Mouse (Mus musculus): ENCODE data around the gene Zfp37. TPM values are rescaled to one million over a fixed set of nuclear protein-coding genes. Genes with fewer than 3 reads are reported as not detected.

The Zfp37 gene
- total and polyA plus RNA-seq, 3 experiments = not detected

GRCm38 (mm10) chr4:62263133-62263844 is 32.4 kb upstream of the Zfp37 start:
- Histone ChIP-seq H3K36me3 (ENCODE audit: control insufficient read depth in 1 of 2, insufficient read depth in 2 of 2, low read length in 2 of 2) (no peaks in the 10 kb centered on the region), H3K9ac (ENCODE audit: control insufficient read depth, low read depth, low read length, poor library complexity, severe bottlenecking) (no peak overlapping the region), H3K27ac (ENCODE audit: control insufficient read depth, low read depth, low read length) (no peak overlapping the region), H3K27me3 (ENCODE audit: control insufficient read depth in 1 of 2, insufficient read depth in 2 of 2, low read length in 2 of 2) (no peaks in the 10 kb centered on the region), H3K79me2 (ENCODE audit: control insufficient read depth, insufficient read depth, low read length, poor library complexity) (no peaks in the 10 kb centered on the region), H3K9me3 (replicated peaks; ENCODE audit: insufficient read depth, low read length) (no peaks in the 10 kb centered on the region), H3K4me3 (ENCODE audit: control insufficient read depth in 1 of 2, insufficient read depth in 1 of 2, low read depth in 2 of 2, low read length in 2 of 2) (no peak overlapping the region), H3K4me1 (ENCODE audit: control insufficient read depth in 1 of 2, insufficient read depth in 2 of 2, low read length in 2 of 2) (no peaks in the 10 kb centered on the region)
- TF ChIP-seq E2F4 (IDR thresholded peaks at IDR 0.05; ENCODE audit: borderline replicate concordance, low read depth, low read length) (no peak), EP300 (IDR thresholded peaks at IDR 0.05; ENCODE audit: low read depth in 1 of 2, low read length in 2 of 2) (no peak), ZNF384 (IDR thresholded peaks at IDR 0.05; ENCODE audit: low read depth, low read length) (peak; percentile 78), MYC (IDR thresholded peaks at IDR 0.05; ENCODE audit: low read depth, low read length) (no peak), TBP (IDR thresholded peaks at IDR 0.05; ENCODE audit: low read depth, low read length) (no peak), POLR2A (IDR thresholded peaks at IDR 0.05; ENCODE audit: control insufficient read depth in 1 of 2, insufficient read depth in 1 of 2, low read depth in 1 of 2, low read length in 2 of 2, poor library complexity in 1 of 2) (no peak), CTCF (IDR thresholded peaks at IDR 0.05 in 2 of 3, conservative IDR thresholded peaks at IDR 0.05 in 1 of 3; ENCODE audit: control insufficient read depth in 1 of 3, insufficient read depth in 1 of 3, low read depth in 2 of 3, low read length in 3 of 3, poor library complexity in 1 of 3, severe bottlenecking in 1 of 3) (peak in 2 of 3 experiments; percentile 9 to 39; a peak in 3 of 6 replicates), SMC3 (IDR thresholded peaks at IDR 0.05; ENCODE audit: low read depth, low read length) (0 out of 2 replicates have a peak, but pooled peaks have one; percentile 15), HCFC1 (IDR thresholded peaks at IDR 0.05; ENCODE audit: low read depth, low read length) (no peak), TAL1 (IDR thresholded peaks at IDR 0.05; ENCODE audit: low read length) (no peak), ZC3H11A (IDR thresholded peaks at IDR 0.05; ENCODE audit: low read depth, low read length) (no peak), SIN3A (IDR thresholded peaks at IDR 0.05; ENCODE audit: low read length) (no peak), ZMIZ1 (IDR thresholded peaks at IDR 0.05; ENCODE audit: low read depth, low read length) (no peak), BHLHE40 (IDR thresholded peaks at IDR 0.05; ENCODE audit: borderline replicate concordance, low read depth, low read length) (no peak), CHD2 (IDR thresholded peaks at IDR 0.05; ENCODE audit: low read length) (no peak), GATA1 (IDR thresholded peaks at IDR 0.05; ENCODE audit: low read depth, low read length) (no peak), RAD21 (IDR thresholded peaks at IDR 0.05; ENCODE audit: low read depth, low read length) (peak; percentile 51)
- DNase-seq (ENCODE audit: low read depth, low spot score) = peak; percentile 10

GRCm38 (mm10) chr4:62262276-62262675 is 31.4 kb upstream of the Zfp37 start, which contains the start of gene Slc31a2:
Gene Slc31a2, plus strand, starts transcription at chr4:62262562.
- TF ChIP-seq NRF1 (IDR thresholded peaks at IDR 0.05; ENCODE audit: insufficient read depth, low read depth, low read length, poor library complexity, severe bottlenecking) = no peak
- H3K4me1 ChIP-seq (ENCODE audit: control insufficient read depth in 1 of 2, insufficient read depth in 2 of 2, low read length in 2 of 2) = no peaks in the 10 kb centered on the region
- H3K36me3 ChIP-seq (ENCODE audit: control insufficient read depth in 1 of 2, insufficient read depth in 2 of 2, low read length in 2 of 2) = no peaks in the 10 kb centered on the region
- no peaks in the 10 kb centered on the region for H3K27me3 ChIP-seq (ENCODE audit: control insufficient read depth in 1 of 2, insufficient read depth in 2 of 2, low read length in 2 of 2)
- no peak for DNase-seq (ENCODE audit: low read depth, low spot score)
- no peak within 1 kb of the TSS for H3K9ac ChIP-seq (ENCODE audit: control insufficient read depth, low read depth, low read length, poor library complexity, severe bottlenecking)
- no peaks in the 10 kb centered on the region for H3K79me2 ChIP-seq (ENCODE audit: control insufficient read depth, insufficient read depth, low read length, poor library complexity)
- no peak within 1 kb of the TSS for H3K27ac ChIP-seq (ENCODE audit: control insufficient read depth, low read depth, low read length)
- no peaks in the 10 kb centered on the region for H3K9me3 ChIP-seq (replicated peaks; ENCODE audit: insufficient read depth, low read length)
- H3K4me3 ChIP-seq (ENCODE audit: control insufficient read depth in 1 of 2, insufficient read depth in 1 of 2, low read depth in 2 of 2, low read length in 2 of 2) = no peak within 1 kb of the TSS

Data from MEL (cell line).